Mouse (Mus musculus) forebrain, embryonic 13.5 days (tissue): ENCODE measurements around the gene Cop1. TPM values are rescaled to one million over a fixed set of nuclear protein-coding genes. Genes with fewer than 3 reads are reported as not detected.
A peak's percentile ranks its signal among the peaks of the same experiment; 100 is the strongest.

Experiments used
- ATAC-seq: fragments of 200-750 bp; cut with Nextera tagmentation; 2 replicates; pipeline ENCODE4 v1.8.0; 2017
- H3K27ac ChIP-seq: fragments of 300-500 bp; sonication (generic); 2 replicates; pipeline ENCODE4 v1.5.1; 2015; ENCODE audit warnings: inconsistent platforms, mild to moderate bottlenecking, moderate library complexity
- H3K27me3 ChIP-seq: fragments of 300-500 bp; sonication (generic); 2 replicates; pipeline ENCODE4 v1.6.1; 2015; ENCODE audit warnings: mild to moderate bottlenecking, inconsistent platforms
- H3K36me3 ChIP-seq: fragments of 300-500 bp; sonication (generic); 2 replicates; pipeline ENCODE4 v1.6.1; 2015; ENCODE audit warnings: mild to moderate bottlenecking, inconsistent platforms; ENCODE audit not compliant: poor library complexity, severe bottlenecking
- H3K4me1 ChIP-seq: fragments of 300-500 bp; sonication (generic); 2 replicates; pipeline ENCODE4 v1.6.1; 2015; ENCODE audit warnings: inconsistent platforms
- H3K4me2 ChIP-seq: fragments of 300-500 bp; sonication (generic); 2 replicates; pipeline ENCODE4 v1.6.1; 2015; ENCODE audit warnings: inconsistent platforms, mild to moderate bottlenecking, moderate library complexity
- H3K4me3 ChIP-seq: fragments of 300-500 bp; sonication (generic); 2 replicates; pipeline ENCODE4 v1.5.1; 2015; ENCODE audit warnings: mild to moderate bottlenecking, inconsistent platforms
- H3K9ac ChIP-seq: fragments of 300-500 bp; sonication (generic); 2 replicates; pipeline ENCODE4 v1.6.1; 2015; ENCODE audit warnings: mild to moderate bottlenecking, inconsistent platforms
- H3K9me3 ChIP-seq: fragments of 300-500 bp; sonication (generic); replicated peaks from 2 replicates; pipeline ENCODE4 v1.6.1; 2016; ENCODE audit warnings: inconsistent platforms
- WGBS: fragments of 180-500 bp; shearing (Covaris S2); methylation state at CpG from one replicate; pipeline ENCODE4 v1.1.7; 2015; 5-methylcytosine and 5-hydroxymethylcytosine counted together
- microRNA-seq: library from miRNA; unstranded; fragments of <30 nt; microRNA quantifications from one replicate; pipeline ENCODE4, GENCODE M21; 2016
- polyA plus RNA-seq: library from polyadenylated mRNA; unstranded; fragments of >200 nt; fragmentation: Nextera tagmentation; extraction: Ambion mirVana; gene quantifications from 2 replicates; pipeline ENCODE4 v1.2.1, GENCODE M21; 2015

Gene Cop1
- polyA plus RNA-seq, 1 experiment from 2014 or later: 21.4 TPM

- Histone ChIP-seq H3K36me3 (no peaks in the 10 kb centered on the region), H3K4me3 (no peak overlapping the region), H3K9ac (no peak overlapping the region), H3K4me1 (0 out of 2 replicates have a peak, but pooled peaks cover 6% of the 10 kb centered on the region), H3K4me2 (no peak overlapping the region), H3K27ac (peak overlapping the region; percentile 35; the same call in 1 of the 2 replicates), H3K27me3 (no peaks in the 10 kb centered on the region), H3K9me3 (no peaks in the 10 kb centered on the region)
- ATAC-seq: peak; percentile 60
- 74% methylated on average over 13 of the region's 13 CpGs for WGBS
Measured at GRCm38 (mm10) chr1:159388565-159389024, 156.5 kb downstream of the Cop1 start.

DNA sequence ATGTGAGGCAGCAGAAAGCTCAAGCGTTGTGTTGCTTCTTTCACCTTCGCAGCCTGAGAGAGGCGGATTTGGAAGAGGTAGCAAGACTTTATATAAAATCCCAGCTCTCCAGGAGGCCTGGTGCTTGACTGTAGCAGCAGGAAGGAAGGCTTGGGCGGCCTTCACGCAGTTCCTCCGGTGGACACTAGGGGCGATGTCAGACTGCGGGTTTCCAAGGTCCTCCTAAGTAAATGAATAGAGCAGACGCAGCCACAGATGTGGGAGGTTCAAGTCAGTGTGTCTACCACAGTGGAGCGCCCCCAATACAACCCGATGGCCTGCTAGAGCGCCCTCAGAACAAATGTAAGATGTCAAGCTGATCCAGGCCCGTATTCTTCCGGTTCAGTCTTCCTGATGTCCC, 157.9 kb downstream of the Cop1 start:
- no peak; the same call in 1 of the 2 replicates for ATAC-seq
- H3K4me3 ChIP-seq: no peak overlapping the region
- no peak overlapping the region for H3K4me2 ChIP-seq
- H3K36me3 ChIP-seq: no peaks in the 10 kb centered on the region
- WGBS: 15% methylated on average over 13 of the region's 14 CpGs
- H3K27me3 ChIP-seq: no peaks in the 10 kb centered on the region
- H3K9ac ChIP-seq: no peak overlapping the region
- H3K9me3 ChIP-seq: no peaks in the 10 kb centered on the region
- 0 out of 2 replicates have a peak, but pooled peaks cover 6% of the 10 kb centered on the region for H3K4me1 ChIP-seq
- no peak overlapping the region for H3K27ac ChIP-seq

GRCm38 (mm10) chr1:159392667-159393066, 160.5 kb downstream of the Cop1 start:
- H3K27ac ChIP-seq: no peak overlapping the region
- ATAC-seq: no peak
- H3K4me3 ChIP-seq: no peak overlapping the region
- no peaks in the 10 kb centered on the region for H3K27me3 ChIP-seq
- no peaks in the 10 kb centered on the region for H3K9me3 ChIP-seq
- H3K4me2 ChIP-seq: no peak overlapping the region
- H3K4me1 ChIP-seq: 0 out of 2 replicates have a peak, but pooled peaks cover 6% of the 10 kb centered on the region
- H3K36me3 ChIP-seq: no peaks in the 10 kb centered on the region
- H3K9ac ChIP-seq: no peak overlapping the region
- 69% methylated on average over 8 of the region's 8 CpGs for WGBS

DNA sequence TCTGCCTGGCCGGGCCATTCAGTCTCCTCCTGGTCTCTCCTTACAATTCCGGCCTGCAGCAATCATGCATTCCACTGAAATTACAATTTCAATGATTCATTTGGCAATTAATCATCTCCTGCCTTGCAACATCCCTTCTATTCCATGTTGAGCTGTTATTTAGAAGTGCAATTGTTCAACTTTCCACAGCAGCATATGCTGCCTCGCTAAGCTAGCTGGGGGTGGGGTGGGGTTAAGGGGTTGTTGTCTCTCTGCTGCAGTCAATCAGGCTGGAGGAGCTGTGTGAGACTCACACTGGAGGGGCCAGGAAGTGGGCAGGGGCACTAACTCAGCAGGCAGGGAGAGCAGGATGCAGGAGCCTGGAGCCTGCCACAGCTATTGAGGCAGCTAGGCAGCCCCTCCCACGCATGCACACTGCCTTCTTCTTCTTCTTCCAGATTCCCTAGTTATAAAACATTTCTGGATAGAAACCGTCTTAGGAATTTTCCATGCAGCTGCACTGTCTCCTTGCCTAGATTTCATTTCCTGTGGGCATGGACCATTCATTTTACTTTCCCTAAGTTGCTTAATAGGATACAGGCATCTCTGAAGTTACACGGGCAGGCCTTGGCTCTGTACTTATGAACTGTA, 161.1 kb downstream of the Cop1 start:
- no peak overlapping the region for H3K27ac ChIP-seq
- ATAC-seq: no peak
- 30% methylated on average over 6 of the region's 6 CpGs for WGBS

GRCm38 (mm10) chr1:159393931-159394330, 161.8 kb downstream of the Cop1 start:
- Histone ChIP-seq H3K4me2 (no peak overlapping the region), H3K9ac (no peak overlapping the region), H3K27me3 (no peaks in the 10 kb centered on the region), H3K36me3 (no peaks in the 10 kb centered on the region), H3K4me1 (0 out of 2 replicates have a peak, but pooled peaks cover 6% of the 10 kb centered on the region), H3K9me3 (no peaks in the 10 kb centered on the region), H3K27ac (no peak overlapping the region), H3K4me3 (no peak overlapping the region)
- no peak for ATAC-seq
- 68% methylated on average over 1 of the region's 1 CpGs for WGBS

More for the DNA sequence above, 161.1 kb downstream of the Cop1 start:
- Histone ChIP-seq H3K4me3 (no peak overlapping the region), H3K4me1 (0 out of 2 replicates have a peak, but pooled peaks cover 6% of the 10 kb centered on the region), H3K9ac (no peak overlapping the region), H3K9me3 (no peaks in the 10 kb centered on the region), H3K4me2 (no peak overlapping the region), H3K27me3 (no peaks in the 10 kb centered on the region), H3K36me3 (no peaks in the 10 kb centered on the region)

DNA sequence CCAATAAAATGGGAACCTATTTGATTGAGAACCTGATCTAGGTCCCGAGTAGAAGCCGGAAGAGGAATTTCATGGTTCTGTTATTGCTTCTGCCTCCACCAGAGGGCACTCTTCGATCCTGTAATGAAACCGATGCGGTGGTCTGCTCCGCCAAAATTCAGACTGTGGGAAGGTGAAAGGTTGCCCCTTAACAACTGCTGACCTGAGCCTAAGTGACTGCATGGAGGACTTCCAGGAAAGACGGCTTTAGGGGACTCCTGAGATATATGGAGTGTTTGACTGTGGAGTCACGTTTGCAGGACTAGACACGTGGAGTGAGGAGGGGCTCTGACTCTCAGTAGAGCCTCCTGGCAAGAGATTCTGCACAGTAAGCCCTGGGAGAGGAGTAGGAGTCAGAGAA, 164.4 kb downstream of the Cop1 start:
- Histone ChIP-seq H3K36me3 (no peaks in the 10 kb centered on the region), H3K4me3 (no peak overlapping the region)
- 9% methylated on average over 9 of the region's 9 CpGs for WGBS

More for the DNA sequence above, 164.4 kb downstream of the Cop1 start:
- Histone ChIP-seq H3K4me1 (0 out of 2 replicates have a peak, but pooled peaks cover 6% of the 10 kb centered on the region), H3K9ac (no peak overlapping the region), H3K27ac (no peak overlapping the region), H3K9me3 (no peaks in the 10 kb centered on the region), H3K27me3 (no peaks in the 10 kb centered on the region), H3K4me2 (peak overlapping the region; percentile 52)
- ATAC-seq: peak; percentile 66

Small RNAs within 50 kb of the gene (microRNA-seq; reads per million reads assigned to microRNA genes)
- gene Mir1843b: 26.8 reads per million, percentile 35 among the genes with 10 or more reads in this experiment
